Mouse (Mus musculus): ENCODE results near the gene Wdr17.

- TF ChIP-seq MAX (IDR thresholded peaks at IDR 0.05; ENCODE audit: low read length) (no peak), CTCF (IDR thresholded peaks at IDR 0.05 in 2 of 3, conservative IDR thresholded peaks at IDR 0.05 in 1 of 3; ENCODE audit: control insufficient read depth in 1 of 3, insufficient read depth in 1 of 3, low read depth in 2 of 3, low read length in 3 of 3, poor library complexity in 1 of 3, severe bottlenecking in 1 of 3) (no peak), TAL1 (IDR thresholded peaks at IDR 0.05; ENCODE audit: low read length) (no peak), POLR2A (IDR thresholded peaks at IDR 0.05; ENCODE audit: control insufficient read depth in 1 of 2, insufficient read depth in 1 of 2, low read depth in 1 of 2, low read length in 2 of 2, poor library complexity in 1 of 2) (no peak), NELFE (IDR thresholded peaks at IDR 0.05; ENCODE audit: low read depth, low read length) (no peak), ETS1 (IDR thresholded peaks at IDR 0.05; ENCODE audit: low read depth, low read length) (no peak), EP300 (IDR thresholded peaks at IDR 0.05; ENCODE audit: low read depth in 1 of 2, low read length in 2 of 2) (no peak), NRF1 (IDR thresholded peaks at IDR 0.05; ENCODE audit: insufficient read depth, low read depth, low read length, poor library complexity, severe bottlenecking) (no peak), ZMIZ1 (IDR thresholded peaks at IDR 0.05; ENCODE audit: low read depth, low read length) (no peak), POLR2AphosphoS5 (IDR thresholded peaks at IDR 0.05; ENCODE audit: borderline replicate concordance, low read depth, low read length) (no peak), CHD1 (IDR thresholded peaks at IDR 0.05; ENCODE audit: low read depth, low read length) (no peak), ZNF384 (IDR thresholded peaks at IDR 0.05; ENCODE audit: low read depth, low read length) (no peak), TCF12 (IDR thresholded peaks at IDR 0.05; ENCODE audit: low read depth, low read length) (no peak)
Measured at GRCm38 (mm10) chr8:54600671-54601251, 286.2 kb downstream of the Wdr17 start, which contains the start of gene Spata4.
